Mouse (Mus musculus) thymus, adult 2 months (tissue): ENCODE data around the gene Prr29. TPM values are rescaled to one million over a fixed set of nuclear protein-coding genes. Genes with fewer than 3 reads are reported as not detected.

Experiments
- DNase-seq: peaks from one replicate; pipeline ENCODE4 v3.0.0; 2021
- H3K27ac ChIP-seq: fragments of 200-500 bp; 2 replicates; pipeline ENCODE4 v1.5.1; 2012; ENCODE audit warnings: low read length, control low read depth; ENCODE audit not compliant: control insufficient read depth, insufficient read depth
- H3K27me3 ChIP-seq: fragments of 200-500 bp; 2 replicates; pipeline ENCODE4 v1.6.1; 2012; ENCODE audit warnings: mild to moderate bottlenecking, low read length, moderate library complexity, mixed read lengths; ENCODE audit not compliant: control insufficient read depth, insufficient read depth
- H3K36me3 ChIP-seq: fragments of 200-500 bp; 2 replicates; pipeline ENCODE4 v1.6.1; 2012; ENCODE audit warnings: mild to moderate bottlenecking, low read length, moderate library complexity; ENCODE audit not compliant: control insufficient read depth, insufficient read depth
- H3K4me1 ChIP-seq: fragments of 200-500 bp; replicated peaks from 2 replicates; pipeline ENCODE4 v1.6.1; 2012; ENCODE audit warnings: low read length; ENCODE audit not compliant: control insufficient read depth, insufficient read depth
- H3K4me3 ChIP-seq: fragments of 200-500 bp; 2 replicates; pipeline ENCODE4 v1.5.1; 2012; ENCODE audit warnings: mild to moderate bottlenecking, low read length, control low read depth, moderate library complexity; ENCODE audit not compliant: control insufficient read depth, insufficient read depth
- CTCF ChIP-seq: fragments of 200-500 bp; IDR thresholded peaks from 2 replicates; pipeline ENCODE4 v1.5.1; 2012; ENCODE audit warnings: mild to moderate bottlenecking, control low read depth, low read length, moderate library complexity, borderline replicate concordance; ENCODE audit not compliant: control insufficient read depth, poor library complexity, insufficient read depth; ENCODE audit errors: extremely low read depth
- POLR2A ChIP-seq: fragments of 200-500 bp; IDR thresholded peaks from 2 replicates; pipeline ENCODE4 v1.6.1; 2012; ENCODE audit warnings: mild to moderate bottlenecking, low read length, control low read depth, moderate library complexity; ENCODE audit not compliant: control insufficient read depth, poor library complexity, insufficient read depth; ENCODE audit errors: extremely low read depth
- whole genome bisulfite sequencing: fragments of 180-500 bp; shearing (Covaris S2); methylation state at CpG from one replicate; pipeline ENCODE4 v1.1.7; 2018; 5-methylcytosine and 5-hydroxymethylcytosine counted together
- polyA plus RNA-seq: library from polyadenylated mRNA; depleted of rRNA; stranded (reverse); fragments of >200 nt; gene quantifications from 2 replicates; pipeline ENCODE4 v1.2.3, GENCODE M21; 2012

Prr29 gene
- polyA plus RNA-seq, 1 experiment, result 30.1 TPM

GRCm38 (mm10) chr11:106383051-106383790 is 17.9 kb downstream of the Prr29 start:
- TF ChIP-seq CTCF (no peak), POLR2A (no peak)
- H3K27ac ChIP-seq, result no peak overlapping the region
- WGBS, result 88% methylated on average over 6 of the region's 6 CpGs
- peaks cover 42% of the 10 kb centered on the region for H3K36me3 ChIP-seq
- H3K27me3 ChIP-seq, result no peaks in the 10 kb centered on the region
- no peak for DNase-seq
- H3K4me3 ChIP-seq, result no peak overlapping the region
- H3K4me1 ChIP-seq, result peaks cover 8% of the 10 kb centered on the region

GRCm38 (mm10) chr11:106386409-106386808 is 21.1 kb downstream of the Prr29 start:
- no peaks in the 10 kb centered on the region for H3K27me3 ChIP-seq
- peak overlapping the region; percentile 26; the same call in 1 of the 2 replicates for H3K27ac ChIP-seq
- peaks cover 16% of the 10 kb centered on the region for H3K36me3 ChIP-seq
- 84% methylated on average over 3 of the region's 3 CpGs for WGBS
- peaks cover 17% of the 10 kb centered on the region for H3K4me1 ChIP-seq
- no peak for TF ChIP-seq CTCF
- no peak for TF ChIP-seq POLR2A
- no peak overlapping the region for H3K4me3 ChIP-seq
- no peak for DNase-seq

GRCm38 (mm10) chr11:106387020-106387419 is 21.7 kb downstream of the Prr29 start:
- H3K36me3 ChIP-seq, result peaks cover 10% of the 10 kb centered on the region; the same call in 1 of the 2 replicates
- no peaks in the 10 kb centered on the region for H3K27me3 ChIP-seq
- H3K4me3 ChIP-seq, result peak overlapping the region; percentile 66; the same call in 1 of the 2 replicates
- DNase-seq, result peak; percentile 54
- H3K27ac ChIP-seq, result peak overlapping the region; percentile 97; the same call in 1 of the 2 replicates
- no peak for TF ChIP-seq POLR2A
- TF ChIP-seq CTCF, result no peak
- H3K4me1 ChIP-seq, result peaks cover 17% of the 10 kb centered on the region
- WGBS, result 13% methylated on average over 6 of the region's 6 CpGs

GRCm38 (mm10) chr11:106387791-106388216 is 22.5 kb downstream of the Prr29 start, which contains the start of gene Icam2:
Gene Icam2 (minus strand): TSS chr11:106388075.
- no peak for TF ChIP-seq CTCF
- TF ChIP-seq POLR2A, result peak; percentile 82
- Histone ChIP-seq H3K4me1 (peaks cover 17% of the 10 kb centered on the region), H3K4me3 (peak within 1 kb of the TSS; percentile 66), H3K27me3 (no peaks in the 10 kb centered on the region), H3K36me3 (0 out of 2 replicates have a peak, but pooled peaks cover 7% of the 10 kb centered on the region), H3K27ac (peak within 1 kb of the TSS; percentile 97)
- 7% methylated on average over 6 of the region's 6 CpGs for WGBS
- DNase-seq, result peak; percentile 77

- WGBS, result 42% methylated on average over 3 of the region's 3 CpGs
- H3K27me3 ChIP-seq, result no peaks in the 10 kb centered on the region
- TF ChIP-seq POLR2A, result no peak
- no peak for TF ChIP-seq CTCF
- peak overlapping the region; percentile 70; the same call in 1 of the 2 replicates for H3K27ac ChIP-seq
- H3K4me3 ChIP-seq, result no peak overlapping the region
- H3K4me1 ChIP-seq, result peaks cover 14% of the 10 kb centered on the region
- H3K36me3 ChIP-seq, result no peaks in the 10 kb centered on the region
- no peak for DNase-seq
Measured at GRCm38 (mm10) chr11:106389611-106390010, 24.3 kb downstream of the Prr29 start.

GRCm38 (mm10) chr11:106390757-106391156 is 25.5 kb downstream of the Prr29 start:
- TF ChIP-seq POLR2A (no peak), CTCF (no peak)
- no peak overlapping the region for H3K4me3 ChIP-seq
- H3K27ac ChIP-seq, result no peak overlapping the region
- no peaks in the 10 kb centered on the region for H3K36me3 ChIP-seq
- 77% methylated on average over 3 of the region's 3 CpGs for WGBS
- peaks cover 14% of the 10 kb centered on the region for H3K4me1 ChIP-seq
- DNase-seq, result no peak
- H3K27me3 ChIP-seq, result no peaks in the 10 kb centered on the region
